In the genomic region with DNA sequence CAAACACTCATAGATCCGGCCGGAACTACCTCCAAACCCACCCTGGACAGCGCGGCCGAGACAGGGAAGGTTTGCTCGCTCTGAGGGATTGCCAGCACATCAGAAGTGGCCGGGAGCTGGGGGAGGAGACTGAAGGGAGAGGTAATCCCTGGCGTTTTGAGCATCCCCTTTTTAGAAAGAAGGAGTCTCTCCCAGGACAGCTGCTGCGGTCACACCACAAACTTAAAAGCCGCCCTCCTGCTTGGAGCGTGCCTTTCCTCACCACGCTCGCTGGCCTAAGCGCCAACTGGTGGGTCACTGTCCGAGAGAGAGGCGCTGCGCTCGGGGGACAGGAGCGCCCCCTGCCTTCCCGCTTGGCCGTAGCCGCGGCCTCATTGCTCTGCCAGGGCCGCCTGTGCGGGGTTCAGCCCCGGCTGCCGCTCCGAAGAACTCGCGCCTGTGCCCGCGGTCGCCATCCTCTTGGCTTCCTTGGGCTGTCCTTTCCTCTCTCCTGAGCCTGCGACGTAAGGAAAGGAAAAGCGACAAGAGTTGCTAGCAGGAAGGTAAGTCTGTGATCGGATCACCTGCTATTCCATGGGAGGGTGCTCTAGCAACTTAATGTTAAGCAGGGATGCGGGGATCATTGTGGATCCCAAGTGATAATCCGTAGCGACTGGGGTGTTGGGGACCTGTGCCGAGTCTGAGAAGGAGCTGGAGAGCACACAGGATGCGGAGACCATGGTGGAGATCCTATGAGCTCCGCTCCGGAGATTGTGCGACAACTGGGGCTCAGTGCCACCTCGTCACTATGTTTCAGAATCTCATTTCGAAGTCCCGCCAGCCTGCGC, we compare ENCODE assay signal across 1 mouse cellular context.
TF ChIP-seq lines count a peak whose summit lies in the region.

Gene Sema3d, plus strand, starts transcription at position 253 of the 827 bp plus-strand sequence.

TF ChIP-seq in myocyte, 11 proteins besides CTCF, POLR2A, EP300 and RAD21 (continued from another document):
- no peak for TF ChIP-seq USF1 (IDR thresholded peaks at IDR 0.05; ENCODE audit: low read depth)
- TF ChIP-seq POLR2AphosphoS2 (IDR thresholded peaks at IDR 0.05; ENCODE audit: insufficient read length, low read depth), result no peak
- TF ChIP-seq MYOD1 (IDR thresholded peaks at IDR 0.05; ENCODE audit: control insufficient read depth in 1 of 3, insufficient read length in 2 of 3, low read depth in 2 of 3), result peak; percentile 61 to 93 (median 89)
- TF ChIP-seq CEBPB (IDR thresholded peaks at IDR 0.05; ENCODE audit: insufficient read depth, poor library complexity, severe bottlenecking), result no peak
